Mouse (Mus musculus) bone marrow, adult 2 months (tissue): ENCODE measurements at regions not wholly inside any gene's neighbourhood (a gene's known extent, or its start where the extent isn't known, plus 50 kb on each side); places are given as distances from the start of the nearest gene placed in this dataset.

ENCODE experiments used
- H3K27ac ChIP-seq: fragments of 200-500 bp; 2 replicates; pipeline ENCODE4 v1.5.1; 2012; ENCODE audit warnings: low read depth, mild to moderate bottlenecking, control low read depth, inconsistent platforms, low read length; ENCODE audit not compliant: control insufficient read depth, poor library complexity, insufficient read depth
- H3K4me1 ChIP-seq: fragments of 200-500 bp; 2 replicates; pipeline ENCODE4 v1.6.1; 2011; ENCODE audit warnings: low read length; ENCODE audit not compliant: control insufficient read depth, insufficient read depth
- H3K4me3 ChIP-seq: fragments of 200-500 bp; replicated peaks from 2 replicates; pipeline ENCODE3; 2011; ENCODE audit warnings: mild to moderate bottlenecking, low read depth, low read length, control low read depth; ENCODE audit not compliant: control insufficient read depth
- CTCF ChIP-seq: fragments of 200-500 bp; IDR thresholded peaks from 2 replicates; pipeline ENCODE4 v1.5.1; 2011; ENCODE audit warnings: low read length, control low read depth; ENCODE audit not compliant: control insufficient read depth, insufficient read depth
- POLR2A ChIP-seq: fragments of 200-500 bp; IDR thresholded peaks from 2 replicates; pipeline ENCODE4 v1.6.1; 2011; ENCODE audit warnings: low read depth, mild to moderate bottlenecking, control low read depth, low read length, borderline replicate concordance; ENCODE audit not compliant: control insufficient read depth
- WGBS: fragments of 180-500 bp; shearing (Covaris S2); methylation state at CpG from one replicate; pipeline ENCODE4 v1.1.7; 2018; 5-methylcytosine and 5-hydroxymethylcytosine counted together

- no peak for TF ChIP-seq POLR2A
- no peak for TF ChIP-seq CTCF
- Histone ChIP-seq H3K27ac (no peak overlapping the region), H3K4me1 (no peaks in the 10 kb centered on the region), H3K4me3 (no peak overlapping the region)
- 74% methylated on average over 6 of the region's 6 CpGs for WGBS
These were observed 88.7 kb upstream of the Ccdc54 start for GRCm38 (mm10) chr16:50679698-50680097.

DNA sequence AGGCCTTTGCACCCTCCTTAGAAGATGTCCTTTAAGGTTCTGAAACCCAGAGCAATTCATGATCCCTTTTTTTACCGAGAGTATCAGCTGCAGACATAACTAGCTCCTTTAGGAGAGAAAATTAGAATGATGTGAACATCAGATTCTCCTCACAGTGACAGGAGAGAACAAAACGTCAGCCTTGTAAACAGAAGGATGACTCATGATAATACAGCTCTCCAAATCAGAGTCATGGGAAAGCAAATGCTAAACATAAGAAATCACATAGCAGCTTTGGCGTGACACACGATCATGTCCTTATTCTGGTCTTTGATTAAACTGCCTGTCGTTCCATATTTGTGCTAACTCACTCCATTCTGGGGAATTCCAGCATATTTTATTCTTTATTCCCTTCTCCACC is 82.4 kb upstream of the Ccdc54 start:
- H3K27ac ChIP-seq, result no peak overlapping the region
- TF ChIP-seq POLR2A (no peak), CTCF (no peak)
- H3K4me1 ChIP-seq, result no peaks in the 10 kb centered on the region
- no peak overlapping the region for H3K4me3 ChIP-seq
- 78% methylated on average over 5 of the region's 5 CpGs for WGBS

DNA sequence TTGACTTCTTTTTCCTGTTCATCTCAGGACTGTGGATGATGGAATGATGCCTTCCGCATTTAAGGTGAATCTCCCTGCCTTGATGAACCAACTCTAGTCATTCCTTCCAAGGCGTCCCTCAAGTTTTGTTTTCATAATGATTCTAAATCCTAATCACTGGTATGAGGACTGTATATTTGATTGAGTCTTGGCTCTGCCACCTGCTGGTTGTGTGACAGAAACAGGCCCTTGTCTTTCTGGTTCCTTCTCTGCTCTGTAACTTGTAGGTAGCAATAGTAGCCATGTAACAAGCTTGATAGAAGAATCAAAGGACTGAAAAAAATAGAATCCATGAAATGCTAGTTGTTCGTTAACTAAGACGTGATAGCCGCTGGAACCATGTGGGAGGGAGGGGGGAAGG is 81.8 kb upstream of the Ccdc54 start:
- Histone ChIP-seq H3K4me1 (no peaks in the 10 kb centered on the region), H3K4me3 (no peak overlapping the region), H3K27ac (no peak overlapping the region)
- TF ChIP-seq POLR2A, result no peak
- no peak for TF ChIP-seq CTCF
- WGBS, result 68% methylated on average over 5 of the region's 5 CpGs

- no peak overlapping the region for H3K4me3 ChIP-seq
- no peak overlapping the region for H3K27ac ChIP-seq
- no peak for TF ChIP-seq CTCF
- TF ChIP-seq POLR2A, result no peak
- WGBS, result 60% methylated on average over 5 of the region's 5 CpGs
- no peaks in the 10 kb centered on the region for H3K4me1 ChIP-seq
These were observed 80.2 kb upstream of the Ccdc54 start for GRCm38 (mm10) chr16:50671170-50671569.

DNA sequence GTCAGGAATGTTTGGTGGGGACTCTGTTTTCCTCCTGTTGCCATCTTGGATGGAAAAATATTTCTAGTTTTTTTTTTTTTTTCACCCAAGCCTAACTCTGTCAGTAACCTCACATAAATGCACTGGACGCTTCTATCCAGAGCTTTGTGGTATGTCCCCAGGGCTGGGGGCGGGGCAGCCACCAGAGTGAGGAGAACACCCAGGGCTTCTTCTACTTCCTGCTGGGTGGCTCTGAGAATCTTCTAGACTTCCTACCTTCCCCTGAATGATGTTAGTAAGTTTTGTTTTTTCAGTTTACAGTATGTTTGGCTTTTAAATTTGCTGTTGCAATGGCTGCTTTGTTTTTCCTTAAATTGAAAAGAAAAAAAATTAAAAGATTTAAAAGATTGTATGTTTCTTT is 73.3 kb upstream of the Ccdc54 start:
- Histone ChIP-seq H3K27ac (no peak overlapping the region), H3K4me1 (no peaks in the 10 kb centered on the region), H3K4me3 (no peak overlapping the region)
- TF ChIP-seq CTCF (no peak), POLR2A (no peak)
- WGBS, result 10% methylated on average over 2 of the region's 2 CpGs
